Comparison of ENCODE assay signal across 12 mouse cellular contexts in the genomic region with DNA sequence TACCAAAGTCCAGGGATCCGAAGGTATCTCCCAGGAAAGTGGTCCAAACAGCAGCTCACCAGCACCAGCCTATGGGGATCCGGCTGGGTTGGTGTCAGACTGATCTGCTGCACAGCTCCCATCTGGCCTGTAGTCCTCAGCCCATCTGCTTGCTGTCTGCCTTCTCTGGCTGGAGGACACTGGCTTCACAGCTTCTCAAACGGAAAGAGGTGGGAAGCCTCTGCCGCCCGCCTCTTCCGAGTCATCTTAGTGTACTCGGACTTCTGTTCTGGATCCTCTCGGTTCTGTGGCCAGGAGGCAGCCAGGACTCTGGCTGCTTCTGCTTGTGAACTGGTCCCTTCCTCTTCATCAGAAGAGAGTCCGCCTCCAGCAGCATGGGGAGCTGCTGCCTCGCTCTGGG. TPM values are rescaled to one million over a fixed set of nuclear protein-coding genes. Genes with fewer than 3 reads are reported as not detected.
DNase-seq lines count a peak whose midpoint lies in the region; ATAC-seq lines count a peak whose summit lies in the region.
"Had no signal": no experiment of that assay in that cellular context is flagged by ENCODE, and none has a peak within 500 bp of the region (broad histone marks: within the 10 kb centered on the region; RNA-seq: fewer than 3 reads in every experiment).

No protein-coding gene starts in this region.

- H3K9me3 ChIP-seq in kidney, embryonic 15.5 days (replicated peaks) = no peaks in the 10 kb centered on the region
- H3K9me3 ChIP-seq: limb, embryonic 12.5 days had no signal

- 0 out of 2 replicates have a peak, but pooled peaks cover 3% of the 10 kb centered on the region for H3K4me1 ChIP-seq in kidney, embryonic 15.5 days
- H3K4me1 ChIP-seq: limb, embryonic 12.5 days had no signal

- WGBS in kidney, embryonic 15.5 days = 86% methylated on average over 10 of the region's 10 CpGs

- H3K27ac ChIP-seq in kidney, embryonic 15.5 days = 0 out of 2 replicates have a peak overlapping the region, but pooled peaks have one; percentile 10
- H3K27ac ChIP-seq: limb, embryonic 12.5 days had no signal

- no peak overlapping the region for H3K9ac ChIP-seq in kidney, embryonic 15.5 days
- H3K9ac ChIP-seq: limb, embryonic 12.5 days had no signal

- intact Hi-C loops in heart, postnatal 14 days (cut with DNase I) = no loop called here
- intact Hi-C loops in left cerebral cortex, postnatal 36 days (cut with DNase I) = no loop called here

- peak; percentile 27 to 32 for DNase-seq in cerebellum, postnatal 10 days
- DNase-seq in cerebellum, adult 11 months = no peak
- DNase-seq in kidney, adult 9 months = no peak
- peak; percentile 36 to 47 for DNase-seq in heart, postnatal 14 days
- DNase-seq in left cerebral cortex, postnatal 36 days (ENCODE audit: low spot score in 2 of 2) = peak; percentile 59 to 69
- DNase-seq: adrenal gland, postnatal 25 days; embryo, embryonic 11 days had no signal

- no peak for ATAC-seq in kidney, embryonic 15.5 days (replicated peaks; ENCODE audit: low FRiP score)
- ATAC-seq in megakaryocyte-erythroid progenitor cell, adult 5-6 weeks (replicated peaks; ENCODE audit: low FRiP score, low TSS enrichment, poor library complexity, severe bottlenecking) = no peak
- ATAC-seq in granulocyte monocyte progenitor cell, adult 5-6 weeks (replicated peaks; ENCODE audit: poor library complexity, severe bottlenecking) = no peak
- ATAC-seq: inflammation-experienced regulatory T-cells, adult 6 months had no signal

- H3K27me3 ChIP-seq in kidney, embryonic 15.5 days = no peaks in the 10 kb centered on the region
- H3K27me3 ChIP-seq: limb, embryonic 12.5 days had no signal

- H3K4me3 ChIP-seq in kidney, embryonic 15.5 days (replicated peaks) = no peak overlapping the region
- H3K4me3 ChIP-seq: limb, embryonic 12.5 days had no signal

- no peak overlapping the region for H3K4me2 ChIP-seq in kidney, embryonic 15.5 days
- H3K4me2 ChIP-seq: limb, embryonic 12.5 days had no signal

- peaks cover 91% of the 10 kb centered on the region for H3K36me3 ChIP-seq in kidney, embryonic 15.5 days

RNA-seq across cellular contexts. Expression of a gene that starts 16.4 kb away (rescaled TPM):
- polyA plus RNA-seq in kidney, embryonic 15.5 days (2015; fragmentation: Nextera tagmentation; extraction: Ambion mirVana) = 44.7 and 46.5 TPM in 2 replicates
- total RNA-seq in heart, postnatal 14 days (2021) = 10 to 100 TPM; 24.3 to 24.9 TPM
- total RNA-seq in left cerebral cortex, postnatal 36 days (2021) = 10 to 100 TPM; 24.9 to 29.6 TPM
- total RNA-seq in megakaryocyte-erythroid progenitor cell, adult 5-6 weeks (2014; fragmentation: Nextera tagmentation) = 18.7 and 19.4 TPM in 2 replicates
- total RNA-seq in megakaryocyte-erythroid progenitor cell, adult 5-6 weeks (2017) = 16.0 and 22.4 TPM in 2 replicates
- total RNA-seq in granulocyte monocyte progenitor cell, adult 5-6 weeks (2014; fragmentation: Nextera tagmentation) = 63.2 and 76.0 TPM in 2 replicates
- 59.3 and 77.7 TPM in 2 replicates for total RNA-seq in granulocyte monocyte progenitor cell, adult 5-6 weeks (2017)

RNA-seq across cellular contexts. Expression of a gene that starts 16.5 kb away (rescaled TPM):
- 30.2 and 30.7 TPM in 2 replicates for polyA plus RNA-seq in kidney, embryonic 15.5 days (2015; fragmentation: Nextera tagmentation; extraction: Ambion mirVana)
- 10 to 100 TPM; 12.9 to 15.1 TPM for total RNA-seq in heart, postnatal 14 days (2021)
- 10 to 100 TPM; 19.8 to 21.1 TPM for total RNA-seq in left cerebral cortex, postnatal 36 days (2021)
- 23.1 and 26.8 TPM in 2 replicates for total RNA-seq in megakaryocyte-erythroid progenitor cell, adult 5-6 weeks (2014; fragmentation: Nextera tagmentation)
- 24.1 and 24.9 TPM in 2 replicates for total RNA-seq in megakaryocyte-erythroid progenitor cell, adult 5-6 weeks (2017)
- 23.4 and 30.7 TPM in 2 replicates for total RNA-seq in granulocyte monocyte progenitor cell, adult 5-6 weeks (2014; fragmentation: Nextera tagmentation)
- 24.6 and 24.9 TPM in 2 replicates for total RNA-seq in granulocyte monocyte progenitor cell, adult 5-6 weeks (2017)

RNA-seq across cellular contexts. Expression of a gene that starts 25.8 kb away (rescaled TPM):
- polyA plus RNA-seq in kidney, embryonic 15.5 days (2015; fragmentation: Nextera tagmentation; extraction: Ambion mirVana) = 25.1 and 25.5 TPM in 2 replicates
- 10 to 100 TPM; 10.4 to 10.9 TPM for total RNA-seq in heart, postnatal 14 days (2021)
- 10 to 100 TPM; 13.2 to 14.9 TPM for total RNA-seq in left cerebral cortex, postnatal 36 days (2021)
- 8.8 and 10.4 TPM in 2 replicates for total RNA-seq in megakaryocyte-erythroid progenitor cell, adult 5-6 weeks (2014; fragmentation: Nextera tagmentation)
- total RNA-seq in megakaryocyte-erythroid progenitor cell, adult 5-6 weeks (2017) = 25.1 and 35.4 TPM in 2 replicates
- 38.4 TPM in 2 replicates for total RNA-seq in granulocyte monocyte progenitor cell, adult 5-6 weeks (2014; fragmentation: Nextera tagmentation)
- 63.3 and 64.4 TPM in 2 replicates for total RNA-seq in granulocyte monocyte progenitor cell, adult 5-6 weeks (2017)

RNA-seq across cellular contexts. Expression of a gene that starts 25.9 kb away (rescaled TPM):
- 280 and 313 TPM in 2 replicates for polyA plus RNA-seq in kidney, embryonic 15.5 days (2015; fragmentation: Nextera tagmentation; extraction: Ambion mirVana)
- total RNA-seq in heart, postnatal 14 days (2021) = 10 to 100 TPM; 47.8 to 58.0 TPM
- 10 to 100 TPM; 35.0 to 41.3 TPM for total RNA-seq in left cerebral cortex, postnatal 36 days (2021)
- total RNA-seq in megakaryocyte-erythroid progenitor cell, adult 5-6 weeks (2014; fragmentation: Nextera tagmentation) = 211 and 214 TPM in 2 replicates
- total RNA-seq in megakaryocyte-erythroid progenitor cell, adult 5-6 weeks (2017) = 372 and 520 TPM in 2 replicates
- 221 and 276 TPM in 2 replicates for total RNA-seq in granulocyte monocyte progenitor cell, adult 5-6 weeks (2014; fragmentation: Nextera tagmentation)
- 454 and 490 TPM in 2 replicates for total RNA-seq in granulocyte monocyte progenitor cell, adult 5-6 weeks (2017)

Comparison
In these comparisons a context has a peak if more than half of its experiments do, and no peak if none do; other contexts are left out.
1. DNase-seq: peak in cerebellum, postnatal 10 days (2 of 2), heart, postnatal 14 days (2 of 2) and left cerebral cortex, postnatal 36 days (2 of 2); none in cerebellum, adult 11 months (single experiment) and kidney, adult 9 months (single experiment).